Mouse (Mus musculus) inflammation-experienced regulatory T-cells, adult 6 months (primary cell): ENCODE results near the gene Slc51b. TPM values are rescaled to one million over a fixed set of nuclear protein-coding genes. Genes with fewer than 3 reads are reported as not detected.

Source experiments
- ATAC-seq: one replicate; pipeline ENCODE4 v1.8.0; 2017
- polyA plus RNA-seq, 3 experiments: library from polyadenylated mRNA; unstranded; fragments of 100-300 nt; shearing (Covaris generic); gene quantifications; one replicate each; pipeline ENCODE4 v1.2.1; 2017

Gene Slc51b
- polyA plus RNA-seq, 3 experiments from 2014 or later, result not detected

GRCm38 (mm10) chr9:65407861-65408260 lies 14.9 kb downstream of the Slc51b start:
- no peak for ATAC-seq

GRCm38 (mm10) chr9:65407327-65407726 lies 15.4 kb downstream of the Slc51b start:
- ATAC-seq, result no peak

DNA sequence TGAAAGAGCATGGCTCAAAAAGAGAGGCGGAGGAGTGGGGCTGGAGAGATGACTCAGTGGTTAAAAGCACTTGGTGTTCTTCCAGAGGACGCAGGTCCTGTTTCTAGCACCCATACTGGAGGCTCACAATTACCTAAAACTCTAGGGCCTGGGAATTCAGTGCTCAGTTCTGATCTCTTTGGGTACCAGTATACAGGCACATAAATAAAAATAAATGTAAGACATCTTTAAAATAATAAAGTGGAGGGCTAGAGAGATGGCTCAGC lies 17.6 kb downstream of the Slc51b start:
- ATAC-seq, result no peak

DNA sequence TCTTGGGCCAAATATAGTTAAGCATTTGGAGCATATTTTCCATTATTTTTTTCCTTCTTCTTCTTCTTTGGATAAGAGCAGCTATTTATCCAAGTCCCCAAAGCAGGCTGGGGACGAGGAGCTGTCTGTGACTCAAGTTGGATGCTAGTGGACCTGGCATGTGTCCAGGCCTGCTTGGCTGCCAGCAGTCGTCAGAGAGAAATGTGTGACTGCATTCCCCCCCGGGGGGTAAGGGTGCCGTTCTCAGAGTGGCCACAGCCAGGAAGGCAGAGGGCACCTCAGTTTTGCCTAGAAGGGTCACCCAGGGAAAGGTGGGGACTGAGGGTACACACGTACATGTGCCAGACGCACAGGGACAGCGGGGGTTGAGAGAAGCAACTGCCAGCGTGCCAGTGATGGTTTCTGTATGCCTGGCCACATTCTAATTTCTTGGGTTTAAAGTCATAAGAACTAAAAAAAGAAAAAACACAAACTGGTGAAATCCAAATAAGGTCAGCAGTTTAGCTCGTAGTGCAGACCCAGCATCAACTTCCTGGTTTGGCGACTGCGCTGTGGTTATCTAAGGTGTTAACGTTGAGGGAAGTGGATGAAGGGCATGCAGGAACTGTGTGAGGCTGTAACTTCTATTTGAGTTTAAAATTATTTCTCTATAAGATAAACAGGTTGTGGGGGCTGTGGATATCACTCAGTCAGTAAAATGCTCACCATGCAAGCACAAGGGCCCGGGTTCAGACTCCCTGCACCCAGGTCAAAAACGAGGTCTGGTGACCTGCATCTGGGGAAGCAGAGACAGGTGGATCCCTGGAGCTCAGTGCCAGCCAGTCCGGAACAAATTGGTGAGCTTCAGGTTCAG lies 18.2 kb downstream of the Slc51b start:
- no peak for ATAC-seq

DNA sequence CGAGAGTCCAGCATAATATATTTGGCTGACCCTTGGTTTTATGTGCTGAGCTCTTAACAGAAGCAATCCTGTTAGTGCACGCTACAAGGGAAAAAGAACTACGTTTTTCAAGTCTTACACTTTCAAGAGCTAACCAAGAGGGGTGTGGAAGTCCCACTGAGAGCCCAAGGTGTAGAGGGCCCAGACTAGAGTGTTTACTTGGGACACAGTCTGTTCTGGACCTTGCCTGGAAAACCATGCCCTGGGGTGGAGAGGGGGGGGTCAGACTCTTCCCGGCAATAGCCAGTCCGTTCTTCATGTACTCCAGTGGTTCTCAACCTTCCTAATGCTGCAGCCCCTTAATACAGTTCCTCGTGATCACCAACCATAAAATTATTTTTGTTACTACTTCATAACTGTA lies 22.8 kb downstream of the Slc51b start:
- no peak for ATAC-seq

DNA sequence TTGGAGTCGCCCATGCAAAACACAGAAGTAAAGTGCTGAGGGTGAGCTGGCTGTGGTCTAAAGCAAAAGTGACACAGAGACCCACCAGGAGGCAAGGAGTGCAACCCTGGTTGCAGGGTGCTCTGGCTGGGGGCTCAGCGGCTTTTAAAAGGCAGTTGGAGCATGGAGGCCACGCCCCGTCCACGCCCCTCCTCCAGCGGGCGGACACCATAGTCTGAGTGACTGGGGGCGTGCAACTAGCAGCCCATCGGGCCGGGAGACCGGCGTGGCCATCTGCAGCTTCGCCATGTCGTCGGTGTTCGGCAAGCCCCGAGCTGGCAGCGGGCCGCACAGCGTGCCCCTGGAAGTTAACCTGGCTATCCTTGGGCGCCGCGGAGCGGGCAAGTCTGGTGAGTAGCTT lies 24.5 kb downstream of the Slc51b start, which contains the start of gene Rasl12:
Gene Rasl12 (plus strand): TSS at position 228 of the 400 bp plus-strand sequence.
- ATAC-seq, result no peak

GRCm38 (mm10) chr9:65394360-65394759 lies 28.4 kb downstream of the Slc51b start:
- ATAC-seq, result no peak

DNA sequence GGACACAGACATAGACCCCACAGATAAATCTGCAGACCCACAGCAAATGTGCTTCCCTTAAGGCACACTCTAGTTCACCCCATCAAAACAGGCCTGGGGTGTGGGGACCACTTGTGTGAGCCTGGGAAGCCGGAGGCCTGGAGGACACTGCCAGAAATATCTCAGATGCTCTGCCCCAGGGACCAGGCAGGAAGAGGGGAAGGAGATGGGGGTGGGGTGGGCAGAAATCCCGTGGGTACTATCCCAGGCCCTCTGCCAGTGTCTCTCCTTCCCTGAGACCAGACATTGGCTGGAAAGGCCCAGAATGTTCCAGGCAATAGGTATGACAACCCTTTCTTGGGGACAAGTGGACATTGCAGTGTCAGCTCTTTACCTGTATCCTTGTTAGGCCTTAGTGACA lies 29.1 kb downstream of the Slc51b start:
- ATAC-seq, result no peak

DNA sequence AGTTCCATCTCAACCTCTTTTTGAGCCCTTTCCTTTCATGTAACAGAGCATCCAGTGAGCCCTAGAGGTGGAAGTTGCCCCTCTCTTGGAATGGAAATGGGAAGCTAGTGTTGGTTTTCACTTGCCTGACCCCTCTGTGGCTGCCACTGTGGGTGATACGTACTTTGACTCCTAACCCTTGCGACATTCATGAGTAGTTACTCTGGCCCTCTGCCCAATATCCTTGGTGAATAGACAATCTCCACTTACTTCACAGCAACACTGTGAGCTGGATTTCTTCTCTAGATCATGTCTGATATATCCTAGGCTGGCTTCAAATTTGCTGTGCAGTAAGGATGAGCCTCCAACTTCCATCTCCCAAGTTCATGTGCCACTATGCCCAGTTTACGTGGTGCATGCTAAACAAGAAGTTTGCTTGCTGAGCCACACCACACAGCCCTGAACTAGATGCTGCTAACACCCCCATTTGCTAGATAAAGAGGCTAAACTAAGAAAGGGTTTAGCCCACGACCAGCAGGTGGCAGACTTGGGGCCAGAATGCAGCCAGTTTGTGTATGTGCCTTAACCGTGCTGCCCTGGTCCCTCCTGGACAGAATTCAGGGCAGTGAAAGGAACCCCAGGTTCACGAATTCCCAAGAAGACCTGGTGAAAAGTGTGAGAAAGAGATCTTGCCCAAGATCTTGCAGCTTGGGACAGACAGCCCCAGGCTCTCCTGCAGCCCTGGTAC lies 30.0 kb downstream of the Slc51b start:
- no peak for ATAC-seq

DNA sequence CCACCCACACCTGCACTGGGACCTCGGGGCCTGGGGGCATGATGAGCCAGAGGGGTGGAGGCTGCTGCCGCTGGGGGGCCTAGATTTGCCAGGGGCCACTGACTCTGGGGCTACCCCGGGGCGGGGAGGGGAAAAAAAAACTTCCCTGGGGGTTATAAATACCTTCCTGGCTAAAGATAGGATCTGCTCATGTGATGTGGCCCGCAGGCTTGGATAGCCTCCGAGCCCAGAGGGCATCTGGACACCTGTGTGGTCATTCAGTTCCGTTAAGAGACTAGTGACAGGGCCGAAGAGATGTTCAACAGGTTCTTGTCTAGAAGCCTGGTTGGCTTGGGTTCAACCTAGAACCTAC lies 31.2 kb downstream of the Slc51b start, which contains the start of gene Kbtbd13:
Gene Kbtbd13 (minus strand): TSS at position 40 of the 352 bp plus-strand sequence.
- ATAC-seq, result no peak

- ATAC-seq, result no peak
These were observed 31.8 kb downstream of the Slc51b start for GRCm38 (mm10) chr9:65390752-65391612.

GRCm38 (mm10) chr9:65386373-65387140 lies 36.2 kb downstream of the Slc51b start:
- ATAC-seq, result no peak

DNA sequence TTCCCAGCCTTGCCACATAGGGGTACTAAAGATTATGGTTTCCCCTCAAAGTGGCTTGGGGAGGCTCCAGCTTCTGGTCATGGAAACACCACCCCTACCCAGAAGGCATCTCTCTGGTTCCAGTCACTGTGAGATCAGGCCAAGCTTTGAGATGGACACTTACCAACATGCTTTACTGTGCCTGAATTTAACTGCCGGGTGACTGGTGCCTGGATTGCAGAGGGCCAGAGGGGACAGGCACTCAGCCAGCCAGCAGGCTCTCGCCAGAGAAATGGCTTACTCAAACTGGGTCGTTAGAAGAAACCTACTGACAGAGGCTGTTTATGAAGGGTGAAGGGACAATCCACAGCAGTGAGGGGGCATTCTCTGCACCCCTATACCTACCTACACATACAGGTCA lies 38.5 kb downstream of the Slc51b start:
- no peak for ATAC-seq

DNA sequence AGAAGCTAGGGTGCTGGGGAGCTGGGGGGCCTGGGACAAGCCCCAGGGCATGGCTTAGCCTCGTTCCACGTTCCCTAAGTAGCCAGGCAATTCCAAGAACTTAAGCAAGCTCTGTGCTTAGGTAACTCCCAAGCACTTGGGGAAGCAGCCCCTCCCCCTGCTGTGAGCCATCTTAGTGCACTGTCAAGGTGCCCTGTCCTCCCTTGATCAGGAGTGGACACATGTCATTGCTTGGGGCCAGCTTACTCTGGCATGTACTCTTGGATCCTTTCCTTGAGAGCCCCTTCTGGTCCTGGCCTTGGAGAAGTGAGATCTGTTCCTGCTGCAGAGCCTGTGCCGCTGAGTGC lies 40.0 kb downstream of the Slc51b start:
- ATAC-seq, result no peak

DNA sequence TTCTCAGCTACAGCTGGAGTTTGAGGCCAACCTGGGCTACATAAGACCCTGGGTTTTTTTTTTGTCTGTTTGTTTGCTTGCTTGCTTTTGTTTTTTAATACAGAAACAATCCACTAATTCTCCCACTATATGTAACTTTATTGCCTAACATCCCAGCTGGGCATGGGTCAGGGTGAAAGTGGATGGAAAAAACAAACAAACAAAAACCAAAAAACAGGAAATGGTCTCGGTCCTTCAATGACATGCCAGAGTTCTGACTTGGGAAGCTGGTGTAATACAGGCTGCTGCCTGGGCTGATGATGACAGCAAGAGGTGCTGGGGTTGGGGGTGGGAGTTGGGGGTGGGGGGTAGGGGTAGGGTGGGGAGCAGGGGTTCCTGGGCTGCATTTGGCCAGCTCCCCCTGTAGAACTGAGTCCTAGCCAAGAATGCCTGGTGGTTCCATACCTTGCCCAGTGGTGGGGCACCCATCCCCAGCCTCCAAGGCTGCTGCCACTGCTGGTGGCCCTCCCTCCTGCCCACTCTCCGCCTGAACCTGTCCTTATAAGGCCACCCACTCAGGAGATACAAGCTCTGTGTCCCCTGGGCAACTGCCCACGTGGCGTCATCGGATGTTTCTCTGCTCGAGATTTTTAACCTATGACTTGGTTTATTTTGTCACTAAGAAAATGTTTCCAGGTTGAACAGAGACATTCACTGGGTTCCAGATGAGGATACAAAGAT lies 40.6 kb downstream of the Slc51b start:
- no peak for ATAC-seq

GRCm38 (mm10) chr9:65381017-65381590 lies 41.7 kb downstream of the Slc51b start:
- no peak for ATAC-seq

DNA sequence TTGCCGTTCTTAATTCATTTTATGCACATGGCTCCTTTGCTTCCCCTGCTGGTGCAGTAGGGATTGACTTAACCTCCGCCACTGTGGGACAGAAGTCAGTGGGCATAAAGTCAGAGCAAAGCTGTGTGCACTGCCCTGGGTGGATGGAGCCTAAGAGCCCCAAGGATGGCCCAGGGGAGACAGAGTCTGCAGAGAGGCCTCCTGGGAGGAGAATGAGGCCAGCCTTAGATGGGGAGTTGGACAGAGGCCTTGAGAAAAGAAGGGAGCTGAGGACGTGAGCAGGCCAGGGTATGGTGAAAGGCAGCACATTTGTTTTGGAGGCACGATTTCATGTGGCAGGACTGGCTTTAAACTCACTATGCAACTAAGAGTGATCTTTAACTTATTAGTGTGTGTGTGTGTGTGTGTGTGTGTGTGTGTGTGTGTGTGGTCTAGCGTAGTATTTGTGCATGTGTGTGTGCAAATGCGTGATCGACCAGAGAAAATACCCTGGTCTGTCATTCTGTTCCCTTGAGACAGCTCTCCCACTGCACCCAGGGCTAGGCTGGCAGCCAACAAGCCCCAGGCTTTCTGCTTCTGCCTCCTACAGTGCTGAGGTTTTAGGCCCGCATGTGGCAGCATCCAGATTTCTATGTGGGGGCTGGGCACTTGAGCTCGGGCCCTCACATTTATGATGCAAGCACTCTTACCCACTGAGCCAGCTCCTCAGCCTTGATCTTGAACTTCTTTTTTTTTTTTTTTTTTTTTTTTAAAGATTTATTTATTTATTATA lies 47.4 kb downstream of the Slc51b start:
- ATAC-seq, result no peak

- no peak for ATAC-seq
These were observed 48.1 kb downstream of the Slc51b start for GRCm38 (mm10) chr9:65374468-65375162.

- ATAC-seq, result no peak
These were observed 50.3 kb downstream of the Slc51b start for GRCm38 (mm10) chr9:65372449-65372848.

DNA sequence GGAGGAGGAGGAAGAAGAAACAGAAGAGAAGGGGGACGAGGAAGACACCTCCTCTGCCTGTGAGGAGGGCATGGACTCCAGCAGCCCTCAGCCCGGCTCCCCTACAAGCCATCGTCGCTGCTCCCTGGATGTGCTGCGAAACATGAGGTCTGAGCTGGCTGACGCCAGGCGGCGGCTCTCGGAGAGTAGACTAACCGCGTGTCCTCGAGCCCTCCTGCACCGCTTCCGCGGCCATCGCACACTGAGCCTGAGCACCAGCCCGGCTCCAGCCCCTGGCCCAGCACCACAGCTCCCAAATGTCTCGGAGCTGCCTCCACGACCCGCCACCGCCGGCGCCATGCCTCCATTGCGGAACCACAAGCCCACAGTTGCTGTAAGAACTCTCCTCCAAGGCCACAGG lies 51.0 kb downstream of the Slc51b start:
- no peak for ATAC-seq
